ENCODE assay signal across 18 mouse cellular contexts in genomic region chr12:95641628-95642027, GRCm38 (mm10). TPM values are rescaled to one million over a fixed set of nuclear protein-coding genes. Genes with fewer than 3 reads are reported as not detected.
A peak's percentile ranks its signal among the peaks of the same experiment; 100 is the strongest.
DNase-seq lines count a peak whose midpoint lies in the region; ATAC-seq and TF ChIP-seq lines count a peak whose summit lies in the region.
"Had no signal": no experiment of that assay in that cellular context is flagged by ENCODE, and none has a peak within 500 bp of the region (broad histone marks: within the 10 kb centered on the region; RNA-seq: fewer than 3 reads in every experiment).

No protein-coding gene starts in this region.

- no peaks in the 10 kb centered on the region for H3K79me2 ChIP-seq in C2C12 (ENCODE audit: control insufficient read depth, insufficient read depth)

- H3ac ChIP-seq in C2C12 (ENCODE audit: control insufficient read depth, insufficient read length, low read depth) = no peak overlapping the region

- no peaks in the 10 kb centered on the region for H3K79me3 ChIP-seq in C2C12 (ENCODE audit: low read depth)

- no peak for ATAC-seq in forebrain, embryonic 16.5 days
- no peak for ATAC-seq in embryonic facial prominence, embryonic 11.5 days (replicated peaks; ENCODE audit: insufficient number of reproducible peaks, low FRiP score, low TSS enrichment, low read depth)
- ATAC-seq in liver, embryonic 11.5 days (replicated peaks; ENCODE audit: low FRiP score) = no peak
- ATAC-seq: liver, postnatal 0 days had no signal

- H3K27ac ChIP-seq in forebrain, embryonic 10.5 days = no peak overlapping the region
- H3K27ac ChIP-seq in forebrain, embryonic 16.5 days (ENCODE audit: low read length) = no peak overlapping the region
- no peak overlapping the region for H3K27ac ChIP-seq in embryonic facial prominence, embryonic 11.5 days (replicated peaks; ENCODE audit: low read depth, low read length)
- no peak overlapping the region for H3K27ac ChIP-seq in liver, embryonic 11.5 days (ENCODE audit: low read depth, low read length)
- H3K27ac ChIP-seq in layer of hippocampus, adult 2 months = no peak overlapping the region
- H3K27ac ChIP-seq: macrophage; neural tube, embryonic 13.5 days had no signal

- no peak overlapping the region for H3K4me2 ChIP-seq in forebrain, embryonic 16.5 days (ENCODE audit: low read length)
- no peak overlapping the region for H3K4me2 ChIP-seq in embryonic facial prominence, embryonic 11.5 days (ENCODE audit: low read depth, low read length)
- H3K4me2 ChIP-seq in liver, embryonic 11.5 days = no peak overlapping the region
- H3K4me2 ChIP-seq: heart, embryonic 11.5 days; neural tube, embryonic 13.5 days had no signal

- peak; percentile 13 for DNase-seq in forebrain, embryonic 10.5 days (ENCODE audit: extremely low spot score, low spot score)
- peak; percentile 3 for DNase-seq in kidney, postnatal 10 days
- DNase-seq in kidney, adult 8-10 months = no peak
- peak; percentile 56 for DNase-seq in embryonic facial prominence, embryonic 11.5 days (ENCODE audit: low spot score)
- no peak for DNase-seq in liver, embryonic 11.5 days (ENCODE audit: low spot score)
- no peak for DNase-seq in layer of hippocampus, adult 2 months (ENCODE audit: low spot score in 2 of 2)
- DNase-seq: cerebellum, adult 2 months; gastrocnemius, postnatal 25 days; heart, postnatal 36 days; liver, postnatal 0 days; thymus, postnatal 14 days had no signal

- TF ChIP-seq CTCF in C2C12 (IDR thresholded peaks at IDR 0.05; ENCODE audit: control insufficient read depth, insufficient read depth, insufficient read length) = no peak
- no peak for TF ChIP-seq CTCF in layer of hippocampus, adult 2 months (conservative IDR thresholded peaks at IDR 0.05)

- H3K27me3 ChIP-seq in forebrain, embryonic 10.5 days (ENCODE audit: poor library complexity, severe bottlenecking) = no peaks in the 10 kb centered on the region
- no peaks in the 10 kb centered on the region for H3K27me3 ChIP-seq in forebrain, embryonic 16.5 days (replicated peaks; ENCODE audit: control insufficient read depth, insufficient read depth, low read length)
- no peaks in the 10 kb centered on the region for H3K27me3 ChIP-seq in C2C12 (ENCODE audit: control insufficient read depth, insufficient read depth, insufficient read length)
- no peaks in the 10 kb centered on the region for H3K27me3 ChIP-seq in embryonic facial prominence, embryonic 11.5 days (ENCODE audit: control insufficient read depth, insufficient read depth, low read length)
- no peaks in the 10 kb centered on the region for H3K27me3 ChIP-seq in liver, embryonic 11.5 days (replicated peaks; ENCODE audit: control insufficient read depth, insufficient read depth, low read length)
- H3K27me3 ChIP-seq: neural tube, embryonic 13.5 days had no signal

- no peak overlapping the region for H3K4me3 ChIP-seq in forebrain, embryonic 10.5 days
- H3K4me3 ChIP-seq in forebrain, embryonic 16.5 days (replicated peaks; ENCODE audit: low read length) = no peak overlapping the region
- no peak overlapping the region for H3K4me3 ChIP-seq in C2C12 (ENCODE audit: insufficient read depth, poor library complexity, severe bottlenecking)
- no peak overlapping the region for H3K4me3 ChIP-seq in embryonic facial prominence, embryonic 11.5 days (ENCODE audit: low read depth, low read length)
- no peak overlapping the region for H3K4me3 ChIP-seq in liver, embryonic 11.5 days (ENCODE audit: low read depth, low read length)
- no peak overlapping the region for H3K4me3 ChIP-seq in layer of hippocampus, adult 2 months
- H3K4me3 ChIP-seq: erythroblast, embryonic 14.5 days; neural tube, embryonic 13.5 days had no signal

- H3K9ac ChIP-seq in forebrain, embryonic 16.5 days (replicated peaks; ENCODE audit: low read depth, low read length) = no peak overlapping the region
- no peak overlapping the region for H3K9ac ChIP-seq in embryonic facial prominence, embryonic 11.5 days (replicated peaks; ENCODE audit: low read length)
- H3K9ac ChIP-seq in liver, embryonic 11.5 days (ENCODE audit: low read depth, low read length) = no peak overlapping the region
- H3K9ac ChIP-seq: liver, postnatal 0 days; neural tube, embryonic 13.5 days had no signal

- peaks cover 6% of the 10 kb centered on the region; the same call in 1 of the 2 replicates for H3K4me1 ChIP-seq in forebrain, embryonic 10.5 days
- 0 out of 2 replicates have a peak, but pooled peaks cover 3% of the 10 kb centered on the region for H3K4me1 ChIP-seq in forebrain, embryonic 16.5 days (replicated peaks; ENCODE audit: control insufficient read depth, insufficient read depth, low read length)
- H3K4me1 ChIP-seq in embryonic facial prominence, embryonic 11.5 days (ENCODE audit: control insufficient read depth, insufficient read depth, low read length) = no peaks in the 10 kb centered on the region
- no peaks in the 10 kb centered on the region for H3K4me1 ChIP-seq in liver, embryonic 11.5 days (replicated peaks; ENCODE audit: control insufficient read depth, insufficient read depth, low read length)
- H3K4me1 ChIP-seq: neural tube, embryonic 13.5 days had no signal

- H3K36me3 ChIP-seq in forebrain, embryonic 10.5 days (replicated peaks) = no peaks in the 10 kb centered on the region
- no peaks in the 10 kb centered on the region for H3K36me3 ChIP-seq in forebrain, embryonic 16.5 days (ENCODE audit: control insufficient read depth, insufficient read depth)
- H3K36me3 ChIP-seq in C2C12 (ENCODE audit: control insufficient read depth, insufficient read depth) = no peaks in the 10 kb centered on the region
- H3K36me3 ChIP-seq in embryonic facial prominence, embryonic 11.5 days (replicated peaks; ENCODE audit: control insufficient read depth, insufficient read depth, low read depth, low read length) = no peaks in the 10 kb centered on the region
- H3K36me3 ChIP-seq in liver, embryonic 11.5 days (ENCODE audit: control insufficient read depth, insufficient read depth, low read length) = no peaks in the 10 kb centered on the region
- H3K36me3 ChIP-seq: neural tube, embryonic 13.5 days had no signal

- H3K9me3 ChIP-seq in forebrain, embryonic 10.5 days = no peaks in the 10 kb centered on the region
- H3K9me3 ChIP-seq in forebrain, embryonic 16.5 days (ENCODE audit: control insufficient read depth, low read length) = no peaks in the 10 kb centered on the region
- H3K9me3 ChIP-seq in embryonic facial prominence, embryonic 11.5 days (replicated peaks; ENCODE audit: control insufficient read depth, low read length) = no peaks in the 10 kb centered on the region
- no peaks in the 10 kb centered on the region for H3K9me3 ChIP-seq in liver, embryonic 11.5 days (ENCODE audit: control insufficient read depth, low read length)
- H3K9me3 ChIP-seq: neural tube, embryonic 13.5 days had no signal

TF ChIP-seq in C2C12, 6 proteins besides CTCF, POLR2A, EP300 and RAD21:
- TF ChIP-seq MAX (IDR thresholded peaks at IDR 0.05) (peak; percentile 68), MYOD1 (IDR thresholded peaks at IDR 0.05; ENCODE audit: control insufficient read depth, insufficient read length, low read depth) (peak; percentile 56), FOSL1 (IDR thresholded peaks at IDR 0.05; ENCODE audit: insufficient read depth, low read length, poor library complexity, severe bottlenecking) (peak; percentile 77), USF1 (IDR thresholded peaks at IDR 0.05; ENCODE audit: low read depth) (no peak)

RNA-seq across cellular contexts. Expression of gene Flrt2, which starts 50.4 kb away (rescaled TPM):
- 14.6 and 15.4 TPM in 2 replicates for polyA plus RNA-seq in forebrain, embryonic 10.5 days (2016; fragmentation: Nextera tagmentation; extraction: Ambion mirVana)
- polyA plus RNA-seq in forebrain, embryonic 16.5 days (2015; fragmentation: Nextera tagmentation; extraction: Ambion mirVana) = 36.3 and 43.9 TPM in 2 replicates
- 7.6 TPM for polyA plus RNA-seq in C2C12 (2012; fragmentation: generic; extraction: Trizol)
- 54.7 and 55.6 TPM in 2 replicates for polyA plus RNA-seq in embryonic facial prominence, embryonic 11.5 days (2014; fragmentation: Nextera tagmentation; extraction: Ambion mirVana)
- polyA plus RNA-seq in liver, embryonic 11.5 days (2014; fragmentation: Nextera tagmentation; extraction: Ambion mirVana) = 8.6 and 9.9 TPM in 2 replicates
- total RNA-seq in layer of hippocampus, adult 2 months (2021) = 10 to 100 TPM; 38.9 to 40.7 TPM
- total RNA-seq: common myeloid progenitor, adult 5-6 weeks had no signal

Comparison
In these comparisons a context has a peak if more than half of its experiments do, and no peak if none do; other contexts are left out.
1. DNase-seq: peak in forebrain, embryonic 10.5 days (single experiment), kidney, postnatal 10 days (single experiment) and embryonic facial prominence, embryonic 11.5 days (single experiment); none in kidney, adult 8-10 months (0 of 2), liver, embryonic 11.5 days (single experiment) and layer of hippocampus, adult 2 months (0 of 2).